8 mouse cellular contexts compared by ENCODE assay signal in genomic region chr10:24625060-24625701, GRCm38 (mm10). TPM values are rescaled to one million over a fixed set of nuclear protein-coding genes. Genes with fewer than 3 reads are reported as not detected.
DNase-seq lines count a peak whose midpoint lies in the region; ATAC-seq and TF ChIP-seq lines count a peak whose summit lies in the region.

No protein-coding gene starts in this region.

- 38% methylated on average over 24 of the region's 24 CpGs for WGBS in kidney, embryonic 16.5 days
- 38% methylated on average over 24 of the region's 24 CpGs for WGBS in liver, adult 2 months
- WGBS in neural tube, embryonic 13.5 days, result 41% methylated on average over 23 of the region's 24 CpGs
- WGBS in stomach, postnatal 0 days, result 32% methylated on average over 24 of the region's 24 CpGs

- H3K9me3 ChIP-seq in kidney, embryonic 16.5 days (ENCODE audit: low read length), result no peaks in the 10 kb centered on the region
- H3K9me3 ChIP-seq in neural tube, embryonic 13.5 days, result no peaks in the 10 kb centered on the region
- no peaks in the 10 kb centered on the region for H3K9me3 ChIP-seq in stomach, postnatal 0 days (ENCODE audit: control insufficient read depth, low read length)

- H3K36me3 ChIP-seq in kidney, embryonic 16.5 days (ENCODE audit: insufficient read depth, low read length), result no peaks in the 10 kb centered on the region
- no peaks in the 10 kb centered on the region for H3K36me3 ChIP-seq in liver, adult 2 months (ENCODE audit: control insufficient read depth, insufficient read depth, low read length)
- H3K36me3 ChIP-seq in neural tube, embryonic 13.5 days, result no peaks in the 10 kb centered on the region
- no peaks in the 10 kb centered on the region for H3K36me3 ChIP-seq in stomach, postnatal 0 days (ENCODE audit: control insufficient read depth, insufficient read depth, low read length)

- peak; percentile 81 for ATAC-seq in granulocyte monocyte progenitor cell, adult 5-6 weeks (replicated peaks; ENCODE audit: poor library complexity, severe bottlenecking)
- ATAC-seq in kidney, embryonic 16.5 days (ENCODE audit: low FRiP score, low TSS enrichment), result peak; percentile 3; the same call in 1 of the 2 replicates
- 0 out of 2 replicates have a peak, but pooled peaks have one; percentile 42 for ATAC-seq in neural tube, embryonic 13.5 days (ENCODE audit: low read depth)
- ATAC-seq in stomach, postnatal 0 days (ENCODE audit: low FRiP score, low TSS enrichment), result no peak; the same call in 1 of the 2 replicates

- peaks cover 2% of the 10 kb centered on the region; the same call in 1 of the 2 replicates for H3K4me1 ChIP-seq in kidney, embryonic 16.5 days (ENCODE audit: insufficient read depth, low read length)
- peaks cover 2% of the 10 kb centered on the region; the same call in 1 of the 2 replicates for H3K4me1 ChIP-seq in liver, adult 2 months (ENCODE audit: control insufficient read depth, insufficient read depth, low read length)
- H3K4me1 ChIP-seq in neural tube, embryonic 13.5 days (replicated peaks), result no peaks in the 10 kb centered on the region
- H3K4me1 ChIP-seq in stomach, postnatal 0 days (replicated peaks; ENCODE audit: control insufficient read depth, insufficient read depth), result no peaks in the 10 kb centered on the region

- H3K27me3 ChIP-seq in kidney, embryonic 16.5 days (ENCODE audit: insufficient read depth, low read length), result no peaks in the 10 kb centered on the region
- no peaks in the 10 kb centered on the region for H3K27me3 ChIP-seq in liver, adult 2 months (ENCODE audit: control insufficient read depth, insufficient read depth, low read length)
- peaks cover 3% of the 10 kb centered on the region; the same call in 1 of the 2 replicates for H3K27me3 ChIP-seq in neural tube, embryonic 13.5 days
- H3K27me3 ChIP-seq in stomach, postnatal 0 days (ENCODE audit: control insufficient read depth, insufficient read depth, low read length), result no peaks in the 10 kb centered on the region

- no peak for TF ChIP-seq EP300 in stomach, postnatal 0 days (optimal IDR thresholded peaks at IDR 0.05)

- H3K27ac ChIP-seq in kidney, embryonic 16.5 days (ENCODE audit: low read length), result no peak overlapping the region
- no peak overlapping the region for H3K27ac ChIP-seq in liver, adult 2 months (replicated peaks; ENCODE audit: insufficient read depth, low read depth, low read length)
- H3K27ac ChIP-seq in neural tube, embryonic 13.5 days (replicated peaks), result no peak overlapping the region
- no peak overlapping the region for H3K27ac ChIP-seq in stomach, postnatal 0 days (replicated peaks)

- no peaks in the 10 kb centered on the region for H3K79me2 ChIP-seq in liver, adult 2 months (ENCODE audit: control insufficient read depth, insufficient read depth, low read length)

- TF ChIP-seq CTCF in liver, adult 2 months (IDR thresholded peaks at IDR 0.05; ENCODE audit: low read depth, low read length), result peak; percentile 88
- peak; percentile 96 for TF ChIP-seq CTCF in stomach, postnatal 0 days (IDR thresholded peaks at IDR 0.05; ENCODE audit: low read depth)

- H3K9ac ChIP-seq in kidney, embryonic 16.5 days (replicated peaks; ENCODE audit: low read length), result 0 out of 2 replicates have a peak overlapping the region, but pooled peaks have one; percentile 31
- H3K9ac ChIP-seq in liver, adult 2 months (ENCODE audit: low read depth, low read length), result no peak overlapping the region
- H3K9ac ChIP-seq in neural tube, embryonic 13.5 days, result no peak overlapping the region
- no peak overlapping the region for H3K9ac ChIP-seq in stomach, postnatal 0 days (ENCODE audit: low read length)

- TF ChIP-seq POLR2A in liver, adult 2 months (IDR thresholded peaks at IDR 0.05; ENCODE audit: extremely low read depth, insufficient read depth, low read length), result no peak

- DNase-seq in A20 (ENCODE audit: low read depth, low spot score), result peak; percentile 83
- DNase-seq in adrenal gland, adult 2 months, result peak; percentile 66
- DNase-seq in embryo, embryonic 9.5 days (ENCODE audit: extremely low spot score), result peak; percentile 90
- DNase-seq in liver, adult 2 months (ENCODE audit: extremely low read depth, low read depth, low spot score), result peak; percentile 70
- peak; percentile 92 for DNase-seq in stomach, postnatal 0 days (ENCODE audit: low spot score)

- peak overlapping the region; percentile 42 for H3K4me2 ChIP-seq in kidney, embryonic 16.5 days (replicated peaks; ENCODE audit: low read depth, low read length)
- peak overlapping the region; percentile 29; the same call in 1 of the 2 replicates for H3K4me2 ChIP-seq in neural tube, embryonic 13.5 days
- H3K4me2 ChIP-seq in stomach, postnatal 0 days (replicated peaks; ENCODE audit: low read depth), result no peak overlapping the region

- H3K4me3 ChIP-seq in kidney, embryonic 16.5 days (ENCODE audit: low read length), result no peak overlapping the region
- H3K4me3 ChIP-seq in liver, adult 2 months (ENCODE audit: insufficient read depth, low read depth, low read length), result no peak overlapping the region
- no peak overlapping the region for H3K4me3 ChIP-seq in neural tube, embryonic 13.5 days
- H3K4me3 ChIP-seq in stomach, postnatal 0 days (ENCODE audit: low read depth, low read length), result no peak overlapping the region

RNA-seq across cellular contexts. Expression of gene Ccn2, which starts 29.9 kb away (rescaled TPM):
- 10 to 100 TPM; 51.1 to 78.2 TPM for total RNA-seq in adrenal gland, adult 2 months (2021)
- 241 and 278 TPM in 2 replicates for polyA plus RNA-seq in adrenal gland, adult 2 months (2012; rRNA removed)
- total RNA-seq in granulocyte monocyte progenitor cell, adult 5-6 weeks (2014; fragmentation: Nextera tagmentation), result not detected in 2 replicates
- not detected in 2 replicates for total RNA-seq in granulocyte monocyte progenitor cell, adult 5-6 weeks (2017)
- 12.2 and 13.3 TPM in 2 replicates for polyA plus RNA-seq in kidney, embryonic 16.5 days (2015; fragmentation: Nextera tagmentation; extraction: Ambion mirVana)
- total RNA-seq in liver, adult 2 months (2014; rRNA removed), result 6.6 and 20.5 TPM in 2 replicates
- polyA plus RNA-seq in liver, adult 2 months (2012; rRNA removed), result 4.0 and 4.4 TPM in 2 replicates
- polyA plus RNA-seq in neural tube, embryonic 13.5 days (2015; fragmentation: Nextera tagmentation; extraction: Ambion mirVana), result 2.6 and 4.5 TPM in 2 replicates
- 19.6 and 19.7 TPM in 2 replicates for polyA plus RNA-seq in stomach, postnatal 0 days (2015; fragmentation: Nextera tagmentation; extraction: Ambion mirVana)

Comparison
In these comparisons a context has a peak if more than half of its experiments do, and no peak if none do; other contexts are left out.
1. RNA of gene Ccn2, which starts 29.9 kb away (polyA plus RNA-seq): 241 to 278 TPM in adrenal gland, adult 2 months; 19.6 to 19.7 TPM in stomach, postnatal 0 days, 12.2 to 13.3 TPM in kidney, embryonic 16.5 days, 4.0 to 4.4 TPM in liver, adult 2 months and 2.6 to 4.5 TPM in neural tube, embryonic 13.5 days; every median in the first group is over 10 times any median in the second.
2. Peak in every context shown above with its lines, with median percentiles within 50 percentile points of each other: DNase-seq.